Mouse (Mus musculus) liver, adult 2 months (tissue): ENCODE measurements around the gene Arhgap28.

ENCODE experiments used
- CTCF ChIP-seq: fragments of 200-500 bp; IDR thresholded peaks from 2 replicates; pipeline ENCODE4 v1.5.1; 2011; ENCODE audit warnings: low read depth, low read length, control low read depth
- POLR2A ChIP-seq: fragments of 200-500 bp; IDR thresholded peaks from 2 replicates; pipeline ENCODE4 v1.6.1; 2011; ENCODE audit warnings: low read length, control low read depth; ENCODE audit not compliant: insufficient read depth; ENCODE audit errors: extremely low read depth

- TF ChIP-seq CTCF (no peak), POLR2A (no peak)
Observed at GRCm38 (mm10) chr17:67957603-67958002, 46.3 kb downstream of the Arhgap28 start.
